In genomic region chr8:4238434-4239192, GRCm38 (mm10) we compare ENCODE assay signal across 8 mouse cellular contexts. TPM values are rescaled to one million over a fixed set of nuclear protein-coding genes. Genes with fewer than 3 reads are reported as not detected.
DNase-seq lines count a peak whose midpoint lies in the region; ATAC-seq lines count a peak whose summit lies in the region.

Gene Map2k7 (plus strand): TSS chr8:4238740.
Gene Gm49320 (plus strand): TSS chr8:4238865.

- H3K9me3 ChIP-seq in forebrain, embryonic 10.5 days = no peaks in the 10 kb centered on the region; the same call in 1 of the 2 replicates
- no peaks in the 10 kb centered on the region for H3K9me3 ChIP-seq in heart, embryonic 16.5 days (replicated peaks; ENCODE audit: control insufficient read depth, low read length)
- no peaks in the 10 kb centered on the region for H3K9me3 ChIP-seq in liver, embryonic 15.5 days (replicated peaks)
- H3K9me3 ChIP-seq in neural tube, embryonic 12.5 days = no peaks in the 10 kb centered on the region

- H3K4me2 ChIP-seq in heart, embryonic 16.5 days (ENCODE audit: low read depth, low read length) = peak within 1 kb of the TSS; percentile 82
- H3K4me2 ChIP-seq in liver, embryonic 15.5 days = peak within 1 kb of the TSS; percentile 86
- H3K4me2 ChIP-seq in neural tube, embryonic 12.5 days (replicated peaks) = peak within 1 kb of the TSS; percentile 92

- DNase-seq in CD8-positive naive resting alpha-beta T cell, adult 2 months (ENCODE audit: low read depth in 2 of 2, low spot score in 2 of 2) = peak; percentile 99 to 100
- peak; percentile 98 for DNase-seq in c-Kit-positive CD71-negative TER-119-negative erythroid progenitor cells, embryonic 14.5 days (ENCODE audit: low read depth)
- peak; percentile 100 for DNase-seq in forebrain, embryonic 10.5 days (ENCODE audit: extremely low spot score, low spot score)
- peak; percentile 100 for DNase-seq in kidney, postnatal 36 days
- peak; percentile 98 for DNase-seq in telencephalon, adult 2 months (ENCODE audit: low read depth, low spot score)

- peak within 1 kb of the TSS; percentile 98 for H3K27ac ChIP-seq in forebrain, embryonic 10.5 days
- peak within 1 kb of the TSS; percentile 92 for H3K27ac ChIP-seq in heart, embryonic 16.5 days (ENCODE audit: low read length)
- peak within 1 kb of the TSS; percentile 94 for H3K27ac ChIP-seq in liver, embryonic 15.5 days (replicated peaks)
- peak within 1 kb of the TSS; percentile 76 for H3K27ac ChIP-seq in neural tube, embryonic 12.5 days

- H3K4me3 ChIP-seq in forebrain, embryonic 10.5 days = peak within 1 kb of the TSS; percentile 84
- peak within 1 kb of the TSS; percentile 85 for H3K4me3 ChIP-seq in heart, embryonic 16.5 days (ENCODE audit: low read length)
- H3K4me3 ChIP-seq in liver, embryonic 15.5 days (replicated peaks) = peak within 1 kb of the TSS; percentile 75
- peak within 1 kb of the TSS; percentile 80 for H3K4me3 ChIP-seq in neural tube, embryonic 12.5 days

- ATAC-seq in heart, embryonic 16.5 days (replicated peaks; ENCODE audit: extremely low read depth, insufficient read depth, low FRiP score) = peak; percentile 96
- ATAC-seq in liver, embryonic 15.5 days (ENCODE audit: insufficient read depth) = peak; percentile 95
- ATAC-seq in neural tube, embryonic 12.5 days (ENCODE audit: low FRiP score, low read depth) = peak; percentile 94

- H3K4me1 ChIP-seq in forebrain, embryonic 10.5 days = peaks cover 29% of the 10 kb centered on the region
- H3K4me1 ChIP-seq in heart, embryonic 16.5 days (ENCODE audit: control insufficient read depth, insufficient read depth, low read length) = peaks cover 19% of the 10 kb centered on the region
- H3K4me1 ChIP-seq in liver, embryonic 15.5 days (replicated peaks) = peaks cover 45% of the 10 kb centered on the region
- peaks cover 19% of the 10 kb centered on the region for H3K4me1 ChIP-seq in neural tube, embryonic 12.5 days

- peaks cover 20% of the 10 kb centered on the region; the same call in 1 of the 2 replicates for H3K27me3 ChIP-seq in forebrain, embryonic 10.5 days (ENCODE audit: poor library complexity, severe bottlenecking)
- H3K27me3 ChIP-seq in heart, embryonic 16.5 days (ENCODE audit: control insufficient read depth, insufficient read depth, low read length) = no peaks in the 10 kb centered on the region
- no peaks in the 10 kb centered on the region; the same call in 1 of the 2 replicates for H3K27me3 ChIP-seq in liver, embryonic 15.5 days
- 0 out of 2 replicates have a peak, but pooled peaks cover 4% of the 10 kb centered on the region for H3K27me3 ChIP-seq in neural tube, embryonic 12.5 days (replicated peaks)

- H3K9ac ChIP-seq in heart, embryonic 16.5 days (ENCODE audit: low read length) = peak within 1 kb of the TSS; percentile 85
- peak within 1 kb of the TSS; percentile 76 for H3K9ac ChIP-seq in liver, embryonic 15.5 days
- H3K9ac ChIP-seq in neural tube, embryonic 12.5 days = peak within 1 kb of the TSS; percentile 73

- whole genome bisulfite sequencing in forebrain, embryonic 10.5 days = under 1% methylated on average over 59 of the region's 71 CpGs
- under 1% methylated on average over 68 of the region's 71 CpGs for WGBS in heart, embryonic 16.5 days
- under 1% methylated on average over 63 of the region's 71 CpGs for WGBS in liver, embryonic 15.5 days (ENCODE audit: insufficient replicate concordance)
- under 1% methylated on average over 60 of the region's 71 CpGs for WGBS in neural tube, embryonic 12.5 days

- peaks cover 31% of the 10 kb centered on the region for H3K36me3 ChIP-seq in forebrain, embryonic 10.5 days (replicated peaks)
- H3K36me3 ChIP-seq in heart, embryonic 16.5 days (ENCODE audit: control insufficient read depth, insufficient read depth) = peaks cover 10% of the 10 kb centered on the region; the same call in 1 of the 2 replicates
- H3K36me3 ChIP-seq in liver, embryonic 15.5 days (replicated peaks) = peaks cover 22% of the 10 kb centered on the region
- peaks cover 21% of the 10 kb centered on the region for H3K36me3 ChIP-seq in neural tube, embryonic 12.5 days

RNA-seq across cellular contexts. Expression of gene Map2k7, which starts in this region (rescaled TPM):
- polyA plus RNA-seq in forebrain, embryonic 10.5 days (2016; fragmentation: Nextera tagmentation; extraction: Ambion mirVana) = 29.9 and 31.4 TPM in 2 replicates
- 20.8 and 25.0 TPM in 2 replicates for polyA plus RNA-seq in heart, embryonic 16.5 days (2015; fragmentation: Nextera tagmentation; extraction: Ambion mirVana)
- polyA plus RNA-seq in liver, embryonic 15.5 days (2015; fragmentation: Nextera tagmentation; extraction: Ambion mirVana) = 10.4 and 11.1 TPM in 2 replicates
- polyA plus RNA-seq in neural tube, embryonic 12.5 days (2016; fragmentation: Nextera tagmentation; extraction: Ambion mirVana) = 43.4 and 50.9 TPM in 2 replicates

RNA-seq across cellular contexts. Expression of gene Gm49320, which starts in this region (rescaled TPM):
- 0.70 and 0.81 TPM in 2 replicates for polyA plus RNA-seq in forebrain, embryonic 10.5 days (2016; fragmentation: Nextera tagmentation; extraction: Ambion mirVana)
- polyA plus RNA-seq in heart, embryonic 16.5 days (2015; fragmentation: Nextera tagmentation; extraction: Ambion mirVana) = 0.42 and 0.81 TPM in 2 replicates
- 0.10 and 0.17 TPM in 2 replicates for polyA plus RNA-seq in liver, embryonic 15.5 days (2015; fragmentation: Nextera tagmentation; extraction: Ambion mirVana)
- polyA plus RNA-seq in neural tube, embryonic 12.5 days (2016; fragmentation: Nextera tagmentation; extraction: Ambion mirVana) = 1.2 and 1.5 TPM in 2 replicates

Comparison
In these comparisons a context has a peak if more than half of its experiments do, and no peak if none do; other contexts are left out.
1. Peak in every context shown above with its lines: DNase-seq, ATAC-seq, H3K4me3 ChIP-seq and H3K27ac ChIP-seq.